Mouse (Mus musculus) telencephalon, adult 2 months (tissue): Measurements from ENCODE around the gene a.
A peak's percentile ranks its signal among the peaks of the same experiment; 100 is the strongest.
"Not testable (repeated sequence)": the region's sequence is repeated elsewhere in the genome, so short reads cannot be mapped to it uniquely, and the experiment has no call there.

Source experiments
- DNase-seq: peaks from one replicate; pipeline ENCODE4 v3.0.0-alpha.2; 2011; ENCODE audit warnings: low read depth, low spot score

The a gene

GRCm38 (mm10) chr2:155051622-155052351 is 260.6 kb downstream of the a start:
- no peak for DNase-seq

GRCm38 (mm10) chr2:155052681-155053080 is 261.5 kb downstream of the a start:
- peak; percentile 35 for DNase-seq

- not testable (repeated sequence) for DNase-seq
Observed at GRCm38 (mm10) chr2:155053512-155053911, 262.3 kb downstream of the a start.

GRCm38 (mm10) chr2:155054672-155055071 is 263.5 kb downstream of the a start:
- DNase-seq, result no peak

- DNase-seq, result no peak
Observed at GRCm38 (mm10) chr2:155056076-155056578, 264.9 kb downstream of the a start.

GRCm38 (mm10) chr2:155057361-155057760 is 266.2 kb downstream of the a start:
- DNase-seq, result no peak

GRCm38 (mm10) chr2:155071027-155071426 is 279.8 kb downstream of the a start:
- no peak for DNase-seq

GRCm38 (mm10) chr2:155072353-155073145 is 281.3 kb downstream of the a start:
- no peak for DNase-seq

GRCm38 (mm10) chr2:155073347-155073746 is 282.1 kb downstream of the a start:
- no peak for DNase-seq

- peak; percentile 82 for DNase-seq
Observed at GRCm38 (mm10) chr2:155073978-155074765, 283.0 kb downstream of the a start, which contains the start of gene Ahcy. Gene Ahcy, minus strand, starts transcription at chr2:155074497.

GRCm38 (mm10) chr2:155074766-155075330 is 283.6 kb downstream of the a start:
- DNase-seq, result no peak

GRCm38 (mm10) chr2:155075649-155076048 is 284.4 kb downstream of the a start:
- DNase-seq, result no peak

GRCm38 (mm10) chr2:155079500-155080178 is 288.4 kb downstream of the a start:
- no peak for DNase-seq

- DNase-seq, result no peak
Observed at GRCm38 (mm10) chr2:155080179-155080530, 289.0 kb downstream of the a start.

GRCm38 (mm10) chr2:155081056-155081455 is 289.9 kb downstream of the a start:
- no peak for DNase-seq

GRCm38 (mm10) chr2:155082121-155082803 is 291.1 kb downstream of the a start:
- no peak for DNase-seq

- no peak for DNase-seq
Observed at GRCm38 (mm10) chr2:155084546-155084945, 293.3 kb downstream of the a start.

GRCm38 (mm10) chr2:155086328-155086727 is 295.1 kb downstream of the a start:
- DNase-seq, result no peak

- no peak for DNase-seq
Observed at GRCm38 (mm10) chr2:155088264-155088663, 297.1 kb downstream of the a start.
